9 mouse cellular contexts compared by ENCODE assay signal in genomic region chr4:114300390-114301012, GRCm38 (mm10).
DNase-seq lines count a peak whose midpoint lies in the region; ATAC-seq lines count a peak whose summit lies in the region.
"Had no signal": no experiment of that assay in that cellular context is flagged by ENCODE, and none has a peak within 500 bp of the region (broad histone marks: within the 10 kb centered on the region; RNA-seq: fewer than 3 reads in every experiment).

No protein-coding gene starts in this region.

- H3K27me3 ChIP-seq in hindbrain, embryonic 15.5 days, result no peaks in the 10 kb centered on the region
- no peaks in the 10 kb centered on the region for H3K27me3 ChIP-seq in midbrain, embryonic 11.5 days (ENCODE audit: control insufficient read depth, insufficient read depth, low read length)

- H3K4me3 ChIP-seq in hindbrain, embryonic 15.5 days, result no peak overlapping the region
- no peak overlapping the region for H3K4me3 ChIP-seq in midbrain, embryonic 11.5 days (ENCODE audit: low read depth, low read length)

- no peaks in the 10 kb centered on the region for H3K36me3 ChIP-seq in hindbrain, embryonic 15.5 days
- no peaks in the 10 kb centered on the region for H3K36me3 ChIP-seq in midbrain, embryonic 11.5 days (ENCODE audit: control insufficient read depth, insufficient read depth, low read length)
- H3K36me3 ChIP-seq: G1E had no signal

- WGBS in hindbrain, embryonic 15.5 days, result 51% methylated on average over 3 of the region's 3 CpGs
- WGBS in midbrain, embryonic 11.5 days, result 44% methylated on average over 3 of the region's 3 CpGs

- no peak overlapping the region for H3K9ac ChIP-seq in hindbrain, embryonic 15.5 days
- H3K9ac ChIP-seq in midbrain, embryonic 11.5 days (ENCODE audit: low read length), result no peak overlapping the region

- no peak overlapping the region for H3K27ac ChIP-seq in hindbrain, embryonic 15.5 days (replicated peaks)
- no peak overlapping the region for H3K27ac ChIP-seq in midbrain, embryonic 11.5 days (ENCODE audit: low read depth, low read length)

- no peak for DNase-seq in frontal cortex, postnatal 10 days (ENCODE audit: low spot score in 2 of 2)
- peak; percentile 8 for DNase-seq in ovary, postnatal 14 days (ENCODE audit: low spot score)
- no peak for DNase-seq in ovary, adult 18-20 months (ENCODE audit: low spot score)
- DNase-seq in midbrain, embryonic 11.5 days (ENCODE audit: low spot score, missing footprints), result peak; percentile 86
- no peak for DNase-seq in thymus, postnatal 4 days
- DNase-seq in gastrocnemius, postnatal 10 days, result no peak

- H3K4me2 ChIP-seq in hindbrain, embryonic 15.5 days, result no peak overlapping the region
- H3K4me2 ChIP-seq in midbrain, embryonic 11.5 days, result no peak overlapping the region

- no peaks in the 10 kb centered on the region for H3K4me1 ChIP-seq in hindbrain, embryonic 15.5 days (replicated peaks)
- H3K4me1 ChIP-seq in midbrain, embryonic 11.5 days (ENCODE audit: control insufficient read depth, insufficient read depth, low read length), result no peaks in the 10 kb centered on the region

- peak; percentile 62 for ATAC-seq in frontal cortex, adult (ENCODE audit: low TSS enrichment)
- peak; percentile 62; the same call in 1 of the 2 replicates for ATAC-seq in hindbrain, embryonic 15.5 days (ENCODE audit: low FRiP score, low read depth)
- ATAC-seq in midbrain, embryonic 11.5 days (ENCODE audit: low FRiP score), result peak; percentile 61; the same call in 1 of the 2 replicates

- no peaks in the 10 kb centered on the region for H3K9me3 ChIP-seq in hindbrain, embryonic 15.5 days
- no peaks in the 10 kb centered on the region for H3K9me3 ChIP-seq in midbrain, embryonic 11.5 days (ENCODE audit: control insufficient read depth, low read length)
- H3K9me3 ChIP-seq: G1E had no signal

Comparison
In these comparisons a context has a peak if more than half of its experiments do, and no peak if none do; other contexts are left out.
1. DNase-seq: peak in ovary, postnatal 14 days (single experiment) and midbrain, embryonic 11.5 days (single experiment); none in frontal cortex, postnatal 10 days (0 of 2), ovary, adult 18-20 months (single experiment), thymus, postnatal 4 days (single experiment) and gastrocnemius, postnatal 10 days (single experiment).
2. Peak in every context shown above with its lines, with median percentiles within 50 percentile points of each other: ATAC-seq.